17 mouse cellular contexts compared by ENCODE assay signal in genomic region chr13:102889537-102889936, GRCm38 (mm10).
DNase-seq lines count a peak whose midpoint lies in the region; ATAC-seq and TF ChIP-seq lines count a peak whose summit lies in the region.
"Had no signal": no experiment of that assay in that cellular context is flagged by ENCODE, and none has a peak within 500 bp of the region (broad histone marks: within the 10 kb centered on the region; RNA-seq: fewer than 3 reads in every experiment).

No protein-coding gene starts in this region.

- H3K4me1 ChIP-seq in megakaryocyte, embryonic 14.5 days = peaks cover 65% of the 10 kb centered on the region
- H3K4me1 ChIP-seq in intestine, embryonic 16.5 days (ENCODE audit: control insufficient read depth, insufficient read depth, low read length) = peaks cover 31% of the 10 kb centered on the region
- peaks cover 7% of the 10 kb centered on the region; the same call in 1 of the 2 replicates for H3K4me1 ChIP-seq in kidney, postnatal 0 days (replicated peaks; ENCODE audit: insufficient read depth, low read length)
- H3K4me1 ChIP-seq in forebrain, embryonic 14.5 days (ENCODE audit: control insufficient read depth, insufficient read depth, low read length) = peaks cover 4% of the 10 kb centered on the region

- H3K27ac ChIP-seq in intestine, embryonic 16.5 days (ENCODE audit: low read length) = peak overlapping the region; percentile 62; the same call in 1 of the 2 replicates
- H3K27ac ChIP-seq in kidney, postnatal 0 days = peak overlapping the region; percentile 55
- no peak overlapping the region for H3K27ac ChIP-seq in forebrain, embryonic 14.5 days (ENCODE audit: low read depth, low read length)
- H3K27ac ChIP-seq: limb, embryonic 13.5 days; macrophage had no signal

- peak overlapping the region; percentile 17; the same call in 1 of the 2 replicates for H3K4me2 ChIP-seq in intestine, embryonic 16.5 days (ENCODE audit: low read depth, low read length)
- peak overlapping the region; percentile 26 for H3K4me2 ChIP-seq in kidney, postnatal 0 days (ENCODE audit: low read length)
- no peak overlapping the region for H3K4me2 ChIP-seq in forebrain, embryonic 14.5 days (ENCODE audit: low read length)
- H3K4me2 ChIP-seq: limb, embryonic 13.5 days had no signal

- DNase-seq in kidney, postnatal 0 days (ENCODE audit: low spot score) = peak; percentile 58
- DNase-seq in layer of hippocampus, adult 8-10 months (ENCODE audit: low spot score in 2 of 2) = no peak
- no peak for DNase-seq in forebrain, embryonic 14.5 days (ENCODE audit: low spot score)
- DNase-seq in adrenal gland, adult 2 months = no peak
- DNase-seq: cerebellum, adult 18-20 months; heart, postnatal 14 days; layer of hippocampus, postnatal 36 days; lung, adult 2 months; right cerebral cortex, adult 18-20 months; thymus, adult 18-20 months had no signal

- WGBS in intestine, embryonic 16.5 days = 77% methylated on average over 13 of the region's 13 CpGs
- WGBS in kidney, postnatal 0 days = 47% methylated on average over 13 of the region's 13 CpGs
- 94% methylated on average over 13 of the region's 13 CpGs for WGBS in forebrain, embryonic 14.5 days

- no peaks in the 10 kb centered on the region for H3K27me3 ChIP-seq in megakaryocyte, embryonic 14.5 days (replicated peaks)
- H3K27me3 ChIP-seq in intestine, embryonic 16.5 days (replicated peaks; ENCODE audit: control insufficient read depth, insufficient read depth, low read length) = no peaks in the 10 kb centered on the region
- H3K27me3 ChIP-seq in kidney, postnatal 0 days (ENCODE audit: insufficient read depth, low read length) = no peaks in the 10 kb centered on the region
- H3K27me3 ChIP-seq in forebrain, embryonic 14.5 days (replicated peaks; ENCODE audit: control insufficient read depth, insufficient read depth, low read length) = no peaks in the 10 kb centered on the region
- H3K27me3 ChIP-seq: limb, embryonic 13.5 days had no signal

- ATAC-seq in megakaryocyte, adult 5-6 weeks (ENCODE audit: poor library complexity, severe bottlenecking) = no peak
- peak; percentile 2; the same call in 1 of the 2 replicates for ATAC-seq in intestine, embryonic 16.5 days
- peak; percentile 72 for ATAC-seq in kidney, postnatal 0 days (replicated peaks; ENCODE audit: low FRiP score, low read depth)
- ATAC-seq in forebrain, embryonic 14.5 days = no peak

- peak overlapping the region; percentile 70 for H3K4me3 ChIP-seq in megakaryocyte, embryonic 14.5 days (replicated peaks)
- no peak overlapping the region for H3K4me3 ChIP-seq in intestine, embryonic 16.5 days (ENCODE audit: low read length)
- H3K4me3 ChIP-seq in kidney, postnatal 0 days (replicated peaks; ENCODE audit: low read depth, low read length) = no peak overlapping the region
- H3K4me3 ChIP-seq in forebrain, embryonic 14.5 days (ENCODE audit: low read depth, low read length) = no peak overlapping the region
- H3K4me3 ChIP-seq: erythroblast, embryonic 14.5 days; limb, embryonic 13.5 days; myocyte had no signal

- H3K9me3 ChIP-seq in megakaryocyte, embryonic 14.5 days = no peaks in the 10 kb centered on the region
- H3K9me3 ChIP-seq in intestine, embryonic 16.5 days (ENCODE audit: control insufficient read depth, low read length) = no peaks in the 10 kb centered on the region
- H3K9me3 ChIP-seq in kidney, postnatal 0 days (replicated peaks; ENCODE audit: low read length) = no peaks in the 10 kb centered on the region
- no peaks in the 10 kb centered on the region for H3K9me3 ChIP-seq in forebrain, embryonic 14.5 days (replicated peaks; ENCODE audit: control insufficient read depth, low read length)
- H3K9me3 ChIP-seq: limb, embryonic 13.5 days had no signal

- TF ChIP-seq CTCF in kidney, postnatal 0 days (IDR thresholded peaks at IDR 0.05; ENCODE audit: low read depth) = no peak

- no peak overlapping the region for H3K9ac ChIP-seq in intestine, embryonic 16.5 days (ENCODE audit: low read depth, low read length)
- no peak overlapping the region for H3K9ac ChIP-seq in kidney, postnatal 0 days (ENCODE audit: low read depth, low read length)
- no peak overlapping the region for H3K9ac ChIP-seq in forebrain, embryonic 14.5 days (ENCODE audit: low read length)
- H3K9ac ChIP-seq: limb, embryonic 13.5 days had no signal

- peaks cover 54% of the 10 kb centered on the region for H3K36me3 ChIP-seq in megakaryocyte, embryonic 14.5 days (replicated peaks; ENCODE audit: low read length)
- no peaks in the 10 kb centered on the region for H3K36me3 ChIP-seq in intestine, embryonic 16.5 days (ENCODE audit: control insufficient read depth, insufficient read depth, low read length)
- H3K36me3 ChIP-seq in kidney, postnatal 0 days (ENCODE audit: insufficient read depth, low read length) = no peaks in the 10 kb centered on the region
- H3K36me3 ChIP-seq in forebrain, embryonic 14.5 days (ENCODE audit: control insufficient read depth, insufficient read depth, low read length) = no peaks in the 10 kb centered on the region
- H3K36me3 ChIP-seq: limb, embryonic 13.5 days had no signal

Comparison
In these comparisons a context has a peak if more than half of its experiments do, and no peak if none do; other contexts are left out.
1. ATAC-seq: peak in intestine, embryonic 16.5 days (single experiment) and kidney, postnatal 0 days (single experiment); none in megakaryocyte, adult 5-6 weeks (single experiment) and forebrain, embryonic 14.5 days (single experiment).